Mouse (Mus musculus) olfactory bulb, adult 2 months (tissue): ENCODE measurements around the gene Cstf3. TPM values are rescaled to one million over a fixed set of nuclear protein-coding genes. Genes with fewer than 3 reads are reported as not detected.

Source experiments
- H3K27ac ChIP-seq: fragments of 200-500 bp; 2 replicates; pipeline ENCODE4 v1.5.1; 2012; ENCODE audit warnings: low read depth, low read length; ENCODE audit not compliant: insufficient read depth
- H3K4me1 ChIP-seq: fragments of 200-500 bp; 2 replicates; pipeline ENCODE4 v1.6.1; 2012; ENCODE audit warnings: low read length; ENCODE audit not compliant: control insufficient read depth, insufficient read depth
- H3K4me3 ChIP-seq: fragments of 200-500 bp; 2 replicates; pipeline ENCODE4 v1.5.1; 2012; ENCODE audit warnings: mild to moderate bottlenecking, low read depth, low read length, moderate library complexity; ENCODE audit not compliant: insufficient read depth
- CTCF ChIP-seq: fragments of 200-500 bp; IDR thresholded peaks from 2 replicates; pipeline ENCODE4 v1.5.1; 2012; ENCODE audit warnings: low read depth, mild to moderate bottlenecking, low read length, moderate library complexity; ENCODE audit not compliant: insufficient read depth
- POLR2A ChIP-seq: fragments of 200-500 bp; IDR thresholded peaks from 2 replicates; pipeline ENCODE4 v1.6.1; 2012; ENCODE audit warnings: mild to moderate bottlenecking, low read depth, low read length, moderate library complexity; ENCODE audit not compliant: insufficient read depth
- WGBS: fragments of 180-500 bp; shearing (Covaris S2); methylation state at CpG from one replicate; pipeline ENCODE4 v1.1.7; 2018; 5-methylcytosine and 5-hydroxymethylcytosine counted together
- polyA plus RNA-seq: library from polyadenylated mRNA; stranded (reverse); fragments of >200 nt; gene quantifications from 2 replicates; pipeline ENCODE4 v1.2.4, GENCODE M21; 2012; ENCODE audit warnings: low replicate concordance; ENCODE audit not compliant: missing spikeins, insufficient read depth, insufficient read length

The Cstf3 gene
- polyA plus RNA-seq, 1 experiment = not detected

- no peaks in the 10 kb centered on the region for H3K4me1 ChIP-seq
- WGBS = 78% methylated on average over 5 of the region's 5 CpGs
- TF ChIP-seq CTCF = no peak
- no peak for TF ChIP-seq POLR2A
- no peak overlapping the region for H3K4me3 ChIP-seq
- no peak overlapping the region for H3K27ac ChIP-seq
Measured at GRCm38 (mm10) chr2:104576216-104576615, 14.1 kb upstream of the Cstf3 start.

DNA sequence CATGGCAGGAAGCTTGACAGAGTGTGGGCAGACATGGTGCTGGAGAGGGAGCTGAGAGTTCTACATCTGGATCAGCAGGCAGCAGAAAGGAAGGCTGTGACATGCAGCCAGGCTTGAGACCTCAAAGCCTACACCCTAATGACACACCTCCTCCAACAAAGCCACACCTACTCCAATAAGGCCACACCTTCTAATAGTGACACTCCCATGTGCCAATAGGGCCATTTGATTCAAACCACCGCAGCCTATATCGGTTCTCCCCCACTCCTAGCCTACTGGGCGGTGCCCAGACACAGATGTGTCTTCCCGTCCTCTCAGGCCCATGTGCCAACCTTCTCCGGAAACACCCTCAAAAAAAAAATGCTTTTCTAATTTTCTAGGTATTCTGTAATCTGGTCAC lies 12.3 kb upstream of the Cstf3 start:
- TF ChIP-seq CTCF (no peak), POLR2A (no peak)
- Histone ChIP-seq H3K4me1 (no peaks in the 10 kb centered on the region), H3K27ac (no peak overlapping the region), H3K4me3 (no peak overlapping the region)
- WGBS = 80% methylated on average over 5 of the region's 5 CpGs

GRCm38 (mm10) chr2:104578836-104579604 lies 11.3 kb upstream of the Cstf3 start:
- WGBS = 82% methylated on average over 5 of the region's 5 CpGs

DNA sequence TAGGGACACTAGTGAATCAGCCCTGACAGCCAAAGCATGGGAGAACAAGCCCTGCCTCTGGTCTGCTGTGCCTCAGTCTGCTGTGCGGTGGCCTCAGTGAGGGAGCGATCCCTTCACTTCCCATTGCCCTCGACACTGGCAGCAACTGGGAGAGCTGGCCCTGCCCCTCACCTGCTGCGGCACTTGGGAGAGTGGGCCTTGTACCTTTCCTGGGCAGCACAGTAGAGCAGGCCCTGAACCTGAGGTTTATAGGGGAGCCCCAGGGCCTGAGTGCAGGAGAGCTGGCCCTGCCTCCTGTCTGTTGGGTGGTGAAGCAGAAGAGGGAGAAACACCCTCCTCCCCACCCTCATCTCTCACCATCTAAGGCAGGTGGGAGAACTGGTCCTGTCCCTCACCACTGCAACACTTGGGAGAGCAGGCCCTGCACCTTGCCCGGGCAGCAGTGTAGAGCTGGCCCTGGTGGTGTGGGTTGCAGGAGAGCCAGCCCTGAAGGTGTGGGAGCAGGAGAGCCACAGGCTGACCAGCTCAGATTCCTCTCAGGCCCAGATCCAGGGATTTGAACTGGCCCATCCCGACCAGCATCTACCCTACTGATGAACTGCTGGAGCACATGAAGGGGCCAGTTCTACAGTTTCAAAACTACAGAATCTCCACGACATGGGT lies 10.4 kb upstream of the Cstf3 start:
- TF ChIP-seq POLR2A (no peak), CTCF (no peak)
- 89% methylated on average over 7 of the region's 7 CpGs for WGBS
- Histone ChIP-seq H3K27ac (no peak overlapping the region), H3K4me1 (no peaks in the 10 kb centered on the region), H3K4me3 (no peak overlapping the region)

More at GRCm38 (mm10) chr2:104578836-104579604, 11.3 kb upstream of the Cstf3 start:
- no peak overlapping the region for H3K27ac ChIP-seq
- TF ChIP-seq POLR2A (no peak), CTCF (no peak)
- no peaks in the 10 kb centered on the region for H3K4me1 ChIP-seq
- no peak overlapping the region for H3K4me3 ChIP-seq

DNA sequence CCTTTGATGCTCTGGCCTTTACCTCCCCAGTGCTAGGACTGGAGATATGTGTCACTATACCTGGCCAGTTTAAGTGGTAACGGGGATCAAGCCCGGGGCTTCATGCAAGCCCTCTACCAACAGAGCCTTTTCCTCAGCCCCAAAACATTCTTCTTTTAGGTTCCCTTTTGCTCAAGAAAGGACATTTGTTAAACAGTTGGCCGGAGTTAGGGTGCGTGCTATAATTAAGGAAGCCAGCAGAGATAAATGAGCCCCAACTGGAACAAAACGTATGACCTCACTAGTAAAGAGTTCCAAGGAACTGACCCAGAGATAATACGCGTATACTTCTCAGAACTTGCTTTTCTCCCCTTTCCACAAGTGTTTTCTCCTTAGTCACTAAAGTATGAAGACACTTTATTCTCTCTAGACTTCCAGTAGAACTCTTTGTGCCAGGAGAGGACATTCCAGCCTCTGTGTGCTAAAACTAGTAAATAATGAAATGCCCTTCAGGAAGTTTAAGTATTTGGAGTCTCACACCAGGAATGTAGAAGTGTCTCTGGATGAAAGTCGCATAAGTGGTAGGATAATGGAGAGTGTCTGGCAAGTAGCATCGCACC lies 8.9 kb upstream of the Cstf3 start:
- Histone ChIP-seq H3K4me1 (no peaks in the 10 kb centered on the region), H3K4me3 (no peak overlapping the region), H3K27ac (no peak overlapping the region)
- no peak for TF ChIP-seq CTCF
- TF ChIP-seq POLR2A = no peak
- WGBS = 57% methylated on average over 9 of the region's 9 CpGs

- no peak overlapping the region for H3K27ac ChIP-seq
- H3K4me1 ChIP-seq = no peaks in the 10 kb centered on the region
- no peak for TF ChIP-seq CTCF
- TF ChIP-seq POLR2A = no peak
- H3K4me3 ChIP-seq = no peak overlapping the region
- WGBS = 80% methylated on average over 6 of the region's 6 CpGs
Measured at GRCm38 (mm10) chr2:104583032-104583431, 7.3 kb upstream of the Cstf3 start.

DNA sequence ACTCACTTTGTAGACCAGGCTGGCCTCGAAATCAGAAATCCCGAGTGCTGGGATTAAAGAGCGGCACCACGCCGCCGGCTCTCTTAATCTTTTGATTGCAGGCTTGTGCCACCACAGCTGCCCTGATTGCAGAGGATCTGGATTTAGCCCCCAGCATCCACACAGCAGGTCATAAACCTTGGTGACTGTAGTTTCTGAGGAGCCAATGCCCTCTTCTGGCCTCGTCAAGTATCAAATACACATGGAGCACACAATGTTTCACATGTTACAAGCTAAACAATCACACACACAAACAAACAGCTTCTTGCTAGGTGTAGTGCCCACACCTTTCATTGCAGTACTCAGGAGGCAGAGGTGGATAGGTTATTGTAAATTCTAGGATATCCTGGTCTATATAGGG lies 6.1 kb upstream of the Cstf3 start:
- WGBS = 83% methylated on average over 7 of the region's 7 CpGs
- Histone ChIP-seq H3K4me3 (no peak overlapping the region), H3K4me1 (no peaks in the 10 kb centered on the region), H3K27ac (no peak overlapping the region)
- no peak for TF ChIP-seq CTCF
- no peak for TF ChIP-seq POLR2A

- TF ChIP-seq CTCF (no peak), POLR2A (no peak)
- Histone ChIP-seq H3K4me1 (0 out of 2 replicates have a peak, but pooled peaks cover 2% of the 10 kb centered on the region), H3K4me3 (no peak overlapping the region), H3K27ac (no peak overlapping the region)
- 14% methylated on average over 2 of the region's 2 CpGs for WGBS
Measured at GRCm38 (mm10) chr2:104585645-104586044, 4.7 kb upstream of the Cstf3 start.

DNA sequence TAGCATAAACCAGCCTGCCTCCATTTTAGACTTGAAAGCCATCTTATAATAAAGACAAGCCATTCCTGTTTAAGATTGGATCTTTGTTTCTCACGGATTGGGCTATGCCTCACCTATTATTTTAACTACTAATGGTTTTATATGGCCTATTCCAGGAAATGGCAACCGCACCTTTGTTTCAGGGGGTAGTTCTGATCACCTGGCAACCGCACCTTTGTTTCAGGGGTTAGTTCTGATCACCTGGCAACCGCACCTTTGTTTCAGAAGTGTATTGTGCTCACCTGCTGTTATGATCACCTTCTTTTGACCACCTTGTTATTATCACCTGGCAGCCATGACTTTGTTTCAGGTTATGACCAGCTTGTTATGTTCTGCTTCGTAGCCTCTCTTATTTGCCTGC lies 1.8 kb upstream of the Cstf3 start:
- WGBS = 96% methylated on average over 5 of the region's 5 CpGs
- Histone ChIP-seq H3K4me3 (no peak overlapping the region), H3K4me1 (0 out of 2 replicates have a peak, but pooled peaks cover 2% of the 10 kb centered on the region), H3K27ac (no peak overlapping the region)
- TF ChIP-seq POLR2A = no peak
- no peak for TF ChIP-seq CTCF
